Mouse (Mus musculus) stomach, embryonic 16.5 days (tissue): ENCODE data around the gene Gstm6. TPM values are rescaled to one million over a fixed set of nuclear protein-coding genes. Genes with fewer than 3 reads are reported as not detected.

Source experiments
- ATAC-seq: fragments of 200-750 bp; cut with Nextera tagmentation; 2 replicates; pipeline ENCODE4 v1.8.0; 2017; ENCODE audit warnings: moderate number of reproducible peaks, moderate TSS enrichment; ENCODE audit not compliant: insufficient read depth, low FRiP score
- H3K27ac ChIP-seq: fragments of 300-500 bp; sonication (generic); 2 replicates; pipeline ENCODE4 v1.5.1; 2014; ENCODE audit warnings: low read length
- H3K27me3 ChIP-seq: fragments of 300-500 bp; sonication (generic); 2 replicates; pipeline ENCODE4 v1.6.1; 2014; ENCODE audit warnings: low read length, control low read depth, mixed read lengths; ENCODE audit not compliant: control insufficient read depth, insufficient read depth
- H3K36me3 ChIP-seq: fragments of 300-500 bp; sonication (generic); 2 replicates; pipeline ENCODE4 v1.6.1; 2014; ENCODE audit warnings: low read length; ENCODE audit not compliant: control insufficient read depth, insufficient read depth
- H3K4me1 ChIP-seq: fragments of 300-500 bp; sonication (generic); 2 replicates; pipeline ENCODE4 v1.6.1; 2014; ENCODE audit warnings: low read length, control low read depth, mixed read lengths; ENCODE audit not compliant: control insufficient read depth, insufficient read depth
- H3K4me2 ChIP-seq: fragments of 300-500 bp; sonication (generic); 2 replicates; pipeline ENCODE4 v1.6.1; 2014; ENCODE audit warnings: low read depth, low read length, mixed read lengths
- H3K4me3 ChIP-seq: fragments of 300-500 bp; sonication (generic); replicated peaks from 2 replicates; pipeline ENCODE4 v1.5.1; 2014; ENCODE audit warnings: mild to moderate bottlenecking, low read length
- H3K9ac ChIP-seq: fragments of 300-500 bp; sonication (generic); 2 replicates; pipeline ENCODE4 v1.6.1; 2014; ENCODE audit warnings: low read length
- H3K9me3 ChIP-seq: fragments of 300-500 bp; sonication (generic); replicated peaks from 2 replicates; pipeline ENCODE4 v1.6.1; 2016; ENCODE audit warnings: low read length, control low read depth; ENCODE audit not compliant: control insufficient read depth
- WGBS: fragments of 180-500 bp; shearing (Covaris S2); extraction: QIAGEN DNeasy Blood & Tissue Kit; methylation state at CpG from one replicate; pipeline ENCODE4 v1.1.7; 2014; 5-methylcytosine and 5-hydroxymethylcytosine counted together
- polyA plus RNA-seq: library from polyadenylated mRNA; unstranded; fragments of >200 nt; fragmentation: Nextera tagmentation; extraction: Ambion mirVana; gene quantifications from 2 replicates; pipeline ENCODE4 v1.2.1, GENCODE M21; 2015

Gene Gstm6
- polyA plus RNA-seq, 1 experiment from 2014 or later: 11.2 TPM

- no peaks in the 10 kb centered on the region for H3K27me3 ChIP-seq
- H3K4me3 ChIP-seq: no peak overlapping the region
- no peak overlapping the region for H3K9ac ChIP-seq
- H3K4me2 ChIP-seq: no peak overlapping the region
- WGBS: 88% methylated on average over 5 of the region's 5 CpGs
- H3K4me1 ChIP-seq: no peaks in the 10 kb centered on the region
- no peaks in the 10 kb centered on the region for H3K36me3 ChIP-seq
- no peaks in the 10 kb centered on the region for H3K9me3 ChIP-seq
- ATAC-seq: no peak
- no peak overlapping the region for H3K27ac ChIP-seq
These were observed 23.2 kb downstream of the Gstm6 start for GRCm38 (mm10) chr3:107920348-107920747.

- 54% methylated on average over 7 of the region's 7 CpGs for WGBS
- Histone ChIP-seq H3K9me3 (no peaks in the 10 kb centered on the region), H3K36me3 (no peaks in the 10 kb centered on the region), H3K4me1 (no peaks in the 10 kb centered on the region), H3K27me3 (no peaks in the 10 kb centered on the region), H3K27ac (no peak overlapping the region), H3K9ac (no peak overlapping the region), H3K4me2 (no peak overlapping the region), H3K4me3 (no peak overlapping the region)
- ATAC-seq: no peak
These were observed 25.7 kb downstream of the Gstm6 start for GRCm38 (mm10) chr3:107917783-107918408.

DNA sequence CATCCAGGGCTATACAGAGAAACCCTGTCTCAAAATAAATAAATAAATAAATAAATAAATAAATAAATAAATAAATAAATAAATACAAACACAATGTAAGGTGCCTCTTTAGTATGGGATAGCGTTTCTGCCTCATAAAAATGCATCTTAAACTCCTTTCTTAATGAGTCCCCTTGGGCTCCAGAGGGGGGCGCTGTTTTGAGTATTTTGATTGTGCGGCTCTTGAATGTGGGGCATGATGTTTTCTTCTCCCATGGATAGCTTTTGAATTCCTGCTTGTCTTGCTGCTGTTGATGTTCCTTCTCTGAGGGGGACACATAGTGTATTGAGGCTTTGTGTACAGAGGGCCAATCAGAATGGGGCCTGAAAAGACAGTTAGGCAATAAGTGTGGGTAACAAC lies 26.5 kb downstream of the Gstm6 start:
- no peaks in the 10 kb centered on the region for H3K4me1 ChIP-seq
- H3K4me3 ChIP-seq: no peak overlapping the region
- no peak overlapping the region for H3K4me2 ChIP-seq
- H3K27me3 ChIP-seq: no peaks in the 10 kb centered on the region
- H3K36me3 ChIP-seq: no peaks in the 10 kb centered on the region
- H3K9ac ChIP-seq: no peak overlapping the region
- H3K27ac ChIP-seq: no peak overlapping the region
- ATAC-seq: no peak
- WGBS: 80% methylated on average over 3 of the region's 3 CpGs
- no peaks in the 10 kb centered on the region for H3K9me3 ChIP-seq

DNA sequence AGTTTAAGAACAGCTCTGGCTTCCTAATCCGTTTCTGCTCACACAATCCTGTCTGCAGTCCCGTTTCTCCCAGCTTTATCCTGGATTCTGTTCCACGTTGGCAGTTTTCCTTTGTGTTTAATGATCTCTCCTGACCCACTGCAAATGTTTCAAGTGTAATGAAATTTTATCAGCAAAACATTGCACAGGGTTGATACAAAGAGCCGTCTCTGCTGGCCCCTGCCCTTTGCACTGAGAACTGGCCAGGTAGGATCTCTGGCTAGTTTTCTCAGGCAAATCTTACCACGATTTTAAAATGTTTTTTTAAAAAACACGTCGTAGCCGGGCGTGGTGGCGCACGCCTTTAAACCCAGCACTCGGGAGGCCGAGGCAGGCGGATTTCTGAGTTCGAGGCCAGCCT lies 26.9 kb downstream of the Gstm6 start:
- ATAC-seq: no peak
- Histone ChIP-seq H3K4me2 (no peak overlapping the region), H3K9me3 (no peaks in the 10 kb centered on the region), H3K9ac (no peak overlapping the region), H3K4me3 (no peak overlapping the region), H3K27ac (no peak overlapping the region), H3K36me3 (no peaks in the 10 kb centered on the region), H3K27me3 (no peaks in the 10 kb centered on the region), H3K4me1 (no peaks in the 10 kb centered on the region)
- 69% methylated on average over 15 of the region's 15 CpGs for WGBS

- Histone ChIP-seq H3K4me3 (no peak overlapping the region), H3K9ac (no peak overlapping the region), H3K27me3 (no peaks in the 10 kb centered on the region), H3K4me2 (no peak overlapping the region), H3K9me3 (no peaks in the 10 kb centered on the region), H3K36me3 (no peaks in the 10 kb centered on the region), H3K27ac (no peak overlapping the region), H3K4me1 (0 out of 2 replicates have a peak, but pooled peaks cover 5% of the 10 kb centered on the region)
- no peak for ATAC-seq
- WGBS: 53% methylated on average over 6 of the region's 6 CpGs
These were observed 37.6 kb downstream of the Gstm6 start for GRCm38 (mm10) chr3:107905942-107906341.

- Histone ChIP-seq H3K27me3 (no peaks in the 10 kb centered on the region), H3K4me3 (no peak overlapping the region), H3K9me3 (no peaks in the 10 kb centered on the region), H3K36me3 (no peaks in the 10 kb centered on the region), H3K9ac (no peak overlapping the region), H3K4me2 (no peak overlapping the region), H3K27ac (no peak overlapping the region), H3K4me1 (peaks cover 5% of the 10 kb centered on the region; the same call in 1 of the 2 replicates)
- no peak for ATAC-seq
- 57% methylated on average over 11 of the region's 11 CpGs for WGBS
These were observed 42.4 kb downstream of the Gstm6 start for GRCm38 (mm10) chr3:107900955-107901673.

DNA sequence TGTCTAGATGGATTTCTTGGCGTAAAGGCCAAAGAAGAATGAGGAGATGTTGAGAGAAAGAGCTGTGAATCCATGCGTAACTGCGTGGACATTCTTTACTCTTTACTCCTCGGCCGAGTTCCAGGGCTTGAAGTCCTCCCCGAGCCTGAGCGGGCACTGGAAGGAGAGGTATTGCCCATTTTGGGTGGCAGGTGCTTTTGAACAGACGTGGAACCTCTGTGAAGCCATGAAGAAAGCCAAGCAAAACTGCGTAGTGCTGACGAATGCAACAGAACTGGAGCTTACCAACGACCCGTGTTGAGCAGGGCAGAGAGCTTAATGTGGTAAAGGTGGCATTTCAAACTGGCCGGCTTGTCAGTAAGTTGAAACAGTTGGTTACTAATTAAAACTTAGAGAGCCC lies 44.9 kb downstream of the Gstm6 start:
- ATAC-seq: no peak
- Histone ChIP-seq H3K4me3 (no peak overlapping the region), H3K9me3 (no peaks in the 10 kb centered on the region), H3K4me2 (no peak overlapping the region), H3K4me1 (peaks cover 6% of the 10 kb centered on the region; the same call in 1 of the 2 replicates), H3K36me3 (no peaks in the 10 kb centered on the region), H3K27ac (no peak overlapping the region), H3K27me3 (no peaks in the 10 kb centered on the region), H3K9ac (no peak overlapping the region)
- 93% methylated on average over 13 of the region's 13 CpGs for WGBS

- 7% methylated on average over 40 of the region's 40 CpGs for WGBS
- no peaks in the 10 kb centered on the region for H3K9me3 ChIP-seq
- peak within 1 kb of the TSS; percentile 89 for H3K4me2 ChIP-seq
- peak within 1 kb of the TSS; percentile 77 for H3K4me3 ChIP-seq
- H3K27me3 ChIP-seq: no peaks in the 10 kb centered on the region
- H3K36me3 ChIP-seq: no peaks in the 10 kb centered on the region
- H3K4me1 ChIP-seq: peaks cover 6% of the 10 kb centered on the region; the same call in 1 of the 2 replicates
- peak; percentile 96 for ATAC-seq
- H3K9ac ChIP-seq: peak within 1 kb of the TSS; percentile 92
- peak within 1 kb of the TSS; percentile 72 for H3K27ac ChIP-seq
These were observed 47.6 kb downstream of the Gstm6 start, which contains the start of gene Gstm5 for GRCm38 (mm10) chr3:107895720-107896569. Gene Gstm5 (plus strand): TSS chr3:107895821.
